Mouse (Mus musculus): ENCODE measurements around the gene Casp8ap2. TPM values are rescaled to one million over a fixed set of nuclear protein-coding genes. Genes with fewer than 3 reads are reported as not detected.
A peak's percentile ranks its signal among the peaks of the same experiment; 100 is the strongest.

Casp8ap2 gene
- polyA plus RNA-seq, 1 experiment from 2014 or later = 54.0 TPM

DNA sequence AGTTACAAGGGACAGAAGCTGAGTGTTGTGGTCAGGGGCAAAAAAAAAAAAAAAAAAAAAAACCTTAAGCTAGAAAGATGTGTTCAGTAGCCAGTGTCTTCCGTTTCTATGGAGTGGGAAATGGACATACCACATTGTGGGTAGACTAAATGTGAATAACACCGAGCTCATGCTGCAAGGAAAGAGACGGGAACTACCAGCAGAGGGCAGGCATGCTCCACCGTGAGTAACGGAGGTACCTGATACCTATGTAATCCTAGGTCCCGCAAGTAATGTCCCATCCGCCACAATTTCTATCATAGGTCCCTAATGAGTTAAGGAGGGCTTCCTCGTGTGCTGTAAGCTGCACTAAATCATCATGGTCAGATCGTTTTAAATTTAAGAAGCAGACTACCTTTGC, 28.7 kb upstream of the Casp8ap2 start:
- Histone ChIP-seq H3K4me3 (replicated peaks) (no peak overlapping the region), H3K9ac (no peak overlapping the region), H3K4me2 (replicated peaks) (no peak overlapping the region), H3K27me3 (no peaks in the 10 kb centered on the region), H3K36me3 (no peaks in the 10 kb centered on the region), H3K9me3 (replicated peaks) (no peaks in the 10 kb centered on the region), H3K4me1 (no peaks in the 10 kb centered on the region), H3K27ac (replicated peaks) (no peak overlapping the region)
- WGBS = 8% methylated on average over 9 of the region's 9 CpGs
- no peak for ATAC-seq (ENCODE audit: insufficient number of reproducible peaks, low FRiP score, low TSS enrichment, low read depth)

DNA sequence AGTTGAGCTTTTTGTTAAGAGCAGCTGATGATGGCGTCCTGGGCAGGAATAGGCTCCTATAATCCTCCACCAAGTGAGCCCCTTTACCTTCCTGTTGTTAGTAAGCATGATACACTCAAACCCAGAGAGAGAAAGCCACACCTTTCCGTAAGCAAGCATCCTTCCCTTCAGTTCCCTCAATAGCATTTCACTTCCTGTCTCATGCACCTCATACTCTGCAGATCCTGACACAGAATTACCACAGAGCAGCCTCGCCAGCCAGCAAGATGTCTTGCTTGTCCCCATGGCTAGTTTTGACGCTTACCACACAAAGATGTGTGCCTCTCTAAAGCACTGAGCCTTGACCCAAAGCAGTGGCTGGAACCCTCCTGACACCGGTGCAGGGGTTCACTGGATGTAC, 27.7 kb upstream of the Casp8ap2 start:
- Histone ChIP-seq H3K4me1 (no peaks in the 10 kb centered on the region), H3K4me3 (replicated peaks) (no peak overlapping the region), H3K27me3 (no peaks in the 10 kb centered on the region), H3K9me3 (replicated peaks) (no peaks in the 10 kb centered on the region), H3K36me3 (no peaks in the 10 kb centered on the region), H3K4me2 (replicated peaks) (no peak overlapping the region), H3K9ac (no peak overlapping the region), H3K27ac (replicated peaks) (no peak overlapping the region)
- 83% methylated on average over 5 of the region's 5 CpGs for WGBS
- ATAC-seq (ENCODE audit: insufficient number of reproducible peaks, low FRiP score, low TSS enrichment, low read depth) = no peak

DNA sequence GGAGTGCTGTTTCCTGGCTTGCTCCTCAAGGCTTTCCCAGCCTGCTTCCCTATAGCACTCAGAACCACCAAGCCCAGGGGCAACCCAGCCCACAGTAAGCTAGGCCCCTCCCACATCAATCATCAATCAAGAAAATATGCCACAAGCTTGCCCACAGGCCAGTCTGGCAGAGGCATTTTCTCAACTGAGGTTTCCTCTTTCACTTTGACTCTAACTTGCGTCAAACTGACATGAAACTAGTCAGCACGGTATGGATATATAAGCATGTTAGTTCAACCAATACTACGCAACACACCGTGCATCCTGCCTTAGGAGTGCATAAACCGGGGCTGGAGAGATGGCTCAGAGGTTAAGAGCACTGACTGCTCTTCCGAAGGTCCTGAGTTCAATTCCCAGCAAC, 27.0 kb upstream of the Casp8ap2 start:
- Histone ChIP-seq H3K36me3 (no peaks in the 10 kb centered on the region), H3K4me2 (replicated peaks) (no peak overlapping the region), H3K27ac (replicated peaks) (no peak overlapping the region), H3K27me3 (no peaks in the 10 kb centered on the region), H3K9me3 (replicated peaks) (no peaks in the 10 kb centered on the region), H3K4me1 (no peaks in the 10 kb centered on the region), H3K9ac (no peak overlapping the region), H3K4me3 (replicated peaks) (no peak overlapping the region)
- WGBS = 69% methylated on average over 6 of the region's 6 CpGs
- ATAC-seq (ENCODE audit: insufficient number of reproducible peaks, low FRiP score, low TSS enrichment, low read depth) = no peak

DNA sequence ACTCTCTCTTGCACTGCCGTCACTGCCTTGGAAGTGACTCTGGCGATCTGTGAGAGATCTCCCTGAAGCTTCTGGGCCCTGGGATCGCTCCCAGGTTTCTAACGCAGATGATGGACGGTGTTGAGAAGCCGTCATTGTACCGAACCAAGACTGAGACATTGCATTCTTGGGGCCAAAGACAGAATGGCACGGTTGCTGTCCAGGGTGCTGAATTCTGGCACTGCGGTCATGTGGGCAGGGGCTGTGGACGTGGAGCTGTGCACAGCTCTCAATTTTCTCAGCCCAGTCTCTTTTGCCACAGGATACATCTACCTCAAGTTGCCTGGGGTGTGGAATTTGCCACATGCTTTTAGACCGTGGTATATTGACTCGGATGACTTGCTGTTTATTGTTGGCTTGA, 14.1 kb upstream of the Casp8ap2 start:
- Histone ChIP-seq H3K4me2 (replicated peaks) (no peak overlapping the region), H3K9ac (no peak overlapping the region), H3K4me3 (replicated peaks) (no peak overlapping the region), H3K27me3 (no peaks in the 10 kb centered on the region), H3K27ac (replicated peaks) (no peak overlapping the region), H3K36me3 (no peaks in the 10 kb centered on the region), H3K4me1 (no peaks in the 10 kb centered on the region), H3K9me3 (replicated peaks) (no peaks in the 10 kb centered on the region)
- no peak for ATAC-seq (ENCODE audit: insufficient number of reproducible peaks, low FRiP score, low TSS enrichment, low read depth)
- WGBS = 21% methylated on average over 12 of the region's 12 CpGs

DNA sequence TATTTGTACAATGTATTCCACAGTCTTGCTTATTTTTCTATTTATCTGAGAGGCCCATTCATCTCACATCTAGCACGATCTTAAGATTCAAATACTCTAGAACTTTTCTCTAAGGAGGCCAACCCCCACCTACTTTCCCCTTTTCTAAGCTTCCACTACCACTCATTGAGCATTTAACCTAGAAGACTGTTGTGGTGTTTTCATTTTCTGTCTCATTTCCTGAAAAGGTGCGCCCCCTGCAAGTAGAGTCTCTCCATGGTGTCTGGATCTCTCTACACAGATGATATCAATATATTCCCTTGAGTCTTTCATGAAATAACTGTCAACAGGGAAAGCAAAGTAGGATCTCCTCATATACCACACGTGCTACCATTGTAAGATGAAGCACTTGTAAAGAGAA, 12.6 kb upstream of the Casp8ap2 start, which contains the start of gene Gja10:
Gja10 (minus strand) TSS at position 101 of the 400 bp plus-strand sequence.
- no peak within 1 kb of the TSS for H3K4me3 ChIP-seq (replicated peaks)
- no peak for ATAC-seq (ENCODE audit: insufficient number of reproducible peaks, low FRiP score, low TSS enrichment, low read depth)
- WGBS = 63% methylated on average over 3 of the region's 3 CpGs
- no peak within 1 kb of the TSS for H3K4me2 ChIP-seq (replicated peaks)
- H3K27me3 ChIP-seq = no peaks in the 10 kb centered on the region
- H3K4me1 ChIP-seq = no peaks in the 10 kb centered on the region
- H3K9me3 ChIP-seq (replicated peaks) = no peaks in the 10 kb centered on the region
- no peaks in the 10 kb centered on the region for H3K36me3 ChIP-seq
- no peak within 1 kb of the TSS for H3K9ac ChIP-seq
- H3K27ac ChIP-seq (replicated peaks) = no peak within 1 kb of the TSS

DNA sequence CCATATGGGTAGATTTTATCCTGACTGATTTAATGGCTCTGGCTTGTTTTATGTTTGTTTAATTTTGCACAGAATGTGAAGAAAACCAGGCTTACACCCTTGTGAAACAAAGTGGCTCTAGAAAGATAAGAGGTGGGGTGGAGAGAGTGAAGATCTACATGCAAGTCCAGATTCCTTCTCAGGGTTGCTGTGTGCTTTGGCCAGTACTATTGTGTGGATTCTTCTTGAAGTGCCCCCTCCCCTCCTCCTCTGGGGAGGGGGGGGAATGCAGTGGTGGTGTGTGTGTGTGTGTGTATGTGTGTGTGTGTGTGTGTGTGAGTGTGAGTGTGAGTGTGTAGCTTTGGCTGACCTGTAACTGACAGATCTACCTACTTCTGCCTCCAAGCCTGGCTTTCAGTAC, 6.4 kb downstream of the Casp8ap2 start:
- no peak overlapping the region for H3K4me2 ChIP-seq (replicated peaks)
- no peak overlapping the region for H3K9ac ChIP-seq
- no peak overlapping the region for H3K4me3 ChIP-seq (replicated peaks)
- no peaks in the 10 kb centered on the region for H3K9me3 ChIP-seq (replicated peaks)
- H3K4me1 ChIP-seq = no peaks in the 10 kb centered on the region
- H3K27me3 ChIP-seq = no peaks in the 10 kb centered on the region
- H3K36me3 ChIP-seq = peaks cover 17% of the 10 kb centered on the region
- ATAC-seq (ENCODE audit: insufficient number of reproducible peaks, low FRiP score, low TSS enrichment, low read depth) = no peak
- no peak overlapping the region for H3K27ac ChIP-seq (replicated peaks)

DNA sequence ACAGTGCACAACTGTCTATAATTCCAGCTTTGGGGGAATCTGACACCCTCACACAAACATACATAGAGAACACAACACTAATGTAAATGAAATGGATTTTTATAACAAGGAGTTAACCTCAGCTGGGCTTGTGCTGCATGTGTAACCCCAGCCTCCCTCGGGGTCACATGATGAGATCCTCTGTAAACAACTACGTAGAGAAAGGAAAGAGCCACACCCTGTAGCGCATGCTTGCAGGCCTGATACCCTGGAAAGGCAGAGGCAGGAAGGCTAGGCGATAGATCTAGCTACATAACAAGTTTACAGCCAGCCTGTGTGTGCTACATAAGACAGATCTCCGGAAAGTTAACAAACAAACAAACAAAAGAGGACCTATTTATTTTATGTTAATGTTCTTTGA, 36.4 kb downstream of the Casp8ap2 start:
- no peak overlapping the region for H3K27ac ChIP-seq (replicated peaks)
- H3K4me3 ChIP-seq (replicated peaks) = no peak overlapping the region
- H3K36me3 ChIP-seq = peaks cover 34% of the 10 kb centered on the region; the same call in 1 of the 2 replicates
- WGBS = 71% methylated on average over 5 of the region's 5 CpGs
- no peaks in the 10 kb centered on the region for H3K27me3 ChIP-seq
- no peak overlapping the region for H3K4me2 ChIP-seq (replicated peaks)
- H3K9ac ChIP-seq = no peak overlapping the region
- ATAC-seq (ENCODE audit: insufficient number of reproducible peaks, low FRiP score, low TSS enrichment, low read depth) = no peak
- H3K9me3 ChIP-seq (replicated peaks) = no peaks in the 10 kb centered on the region
- peaks cover 4% of the 10 kb centered on the region; the same call in 1 of the 2 replicates for H3K4me1 ChIP-seq

DNA sequence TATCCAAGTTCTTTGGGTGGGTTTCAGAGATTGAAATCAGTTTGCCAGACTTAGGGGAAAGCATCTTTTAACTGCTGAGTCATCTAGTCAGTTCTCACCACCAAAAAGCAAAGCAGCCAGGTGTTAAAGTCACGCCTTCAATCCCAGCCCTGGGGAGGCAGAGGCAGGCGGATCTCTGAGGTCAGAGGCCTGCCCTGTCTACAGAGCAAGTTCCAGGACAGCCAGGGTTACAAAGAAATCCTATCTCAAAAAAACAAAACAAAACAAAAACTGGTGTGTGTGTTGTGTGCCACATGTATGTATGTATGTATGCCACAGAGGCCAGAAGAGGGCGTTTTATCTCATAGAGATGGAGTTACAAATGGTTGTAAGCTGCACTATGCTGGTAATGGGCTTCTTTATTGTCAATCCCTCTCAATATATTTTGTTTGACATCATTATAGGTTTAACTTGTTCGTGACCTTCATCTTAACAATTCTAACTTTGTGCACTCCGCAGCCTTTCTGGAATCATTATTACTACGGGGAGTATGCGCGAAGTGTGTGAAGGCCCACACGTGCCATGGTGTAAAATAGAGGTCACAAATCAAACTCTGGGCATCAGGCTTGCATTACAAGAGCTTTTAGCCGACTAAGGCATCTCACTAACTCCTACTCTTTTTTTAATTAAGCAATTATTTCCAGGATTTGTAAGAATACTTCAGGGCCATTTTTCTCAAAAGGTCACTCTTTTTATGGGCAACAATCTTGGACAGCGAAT, 41.1 kb downstream of the Casp8ap2 start:
- ATAC-seq (ENCODE audit: insufficient number of reproducible peaks, low FRiP score, low TSS enrichment, low read depth) = no peak
- H3K36me3 ChIP-seq = 0 out of 2 replicates have a peak, but pooled peaks cover 11% of the 10 kb centered on the region
- H3K4me2 ChIP-seq (replicated peaks) = peak overlapping the region; percentile 52
- 50% methylated on average over 11 of the region's 11 CpGs for WGBS
- peak overlapping the region; percentile 82; the same call in 1 of the 2 replicates for H3K27ac ChIP-seq (replicated peaks)
- H3K9ac ChIP-seq = no peak overlapping the region; the same call in 1 of the 2 replicates
- H3K4me1 ChIP-seq = peaks cover 12% of the 10 kb centered on the region
- H3K4me3 ChIP-seq (replicated peaks) = peak overlapping the region; percentile 94
- no peaks in the 10 kb centered on the region for H3K9me3 ChIP-seq (replicated peaks)
- H3K27me3 ChIP-seq = no peaks in the 10 kb centered on the region

DNA sequence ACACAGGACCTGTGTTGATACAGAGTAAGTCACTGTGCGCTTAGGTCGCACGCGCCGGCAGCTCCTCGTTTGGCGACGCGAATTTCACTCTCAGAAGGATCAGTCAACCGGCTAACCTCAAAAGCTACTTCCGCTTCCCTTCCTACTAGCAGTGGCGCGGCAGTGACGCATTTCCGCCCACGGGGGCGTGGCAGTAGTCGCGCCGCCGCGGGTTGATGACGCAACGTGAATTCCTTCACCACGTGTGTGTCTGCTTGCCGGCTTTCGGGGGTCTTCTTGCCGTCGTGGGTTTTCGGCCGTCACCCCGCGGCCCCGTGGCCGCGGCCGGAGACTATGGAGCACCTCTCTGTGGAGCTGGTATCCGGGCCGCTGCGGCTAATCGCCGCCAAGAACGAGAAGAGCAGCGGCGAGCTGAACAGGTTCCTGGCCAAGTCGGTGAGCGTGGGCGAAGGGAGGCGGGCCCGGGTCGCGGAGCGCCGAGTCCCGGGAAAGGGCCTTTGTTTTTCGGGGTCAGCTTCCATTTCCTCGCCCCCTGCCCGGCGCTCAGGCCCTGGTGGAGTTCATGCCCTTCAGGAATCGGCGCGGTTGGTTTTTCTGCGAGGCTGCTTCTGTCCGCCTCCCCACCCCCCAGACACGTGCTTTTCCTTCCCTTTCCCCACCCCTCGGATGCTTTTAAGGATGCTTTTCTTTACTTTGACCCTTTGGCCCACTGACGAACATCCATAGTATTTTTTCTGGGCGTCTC, 41.8 kb downstream of the Casp8ap2 start, which contains the start of gene Mdn1:
Mdn1 (plus strand) TSS at position 202 of the 745 bp plus-strand sequence.
- Histone ChIP-seq H3K4me3 (replicated peaks) (peak within 1 kb of the TSS; percentile 94), H3K4me2 (replicated peaks) (peak within 1 kb of the TSS; percentile 56), H3K4me1 (peaks cover 12% of the 10 kb centered on the region), H3K36me3 (0 out of 2 replicates have a peak, but pooled peaks cover 11% of the 10 kb centered on the region), H3K27me3 (no peaks in the 10 kb centered on the region), H3K27ac (replicated peaks) (peak within 1 kb of the TSS; percentile 82), H3K9me3 (replicated peaks) (no peaks in the 10 kb centered on the region), H3K9ac (peak within 1 kb of the TSS; percentile 63)
- ATAC-seq (ENCODE audit: insufficient number of reproducible peaks, low FRiP score, low TSS enrichment, low read depth) = peak; percentile 90
- under 1% methylated on average over 68 of the region's 68 CpGs for WGBS

DNA sequence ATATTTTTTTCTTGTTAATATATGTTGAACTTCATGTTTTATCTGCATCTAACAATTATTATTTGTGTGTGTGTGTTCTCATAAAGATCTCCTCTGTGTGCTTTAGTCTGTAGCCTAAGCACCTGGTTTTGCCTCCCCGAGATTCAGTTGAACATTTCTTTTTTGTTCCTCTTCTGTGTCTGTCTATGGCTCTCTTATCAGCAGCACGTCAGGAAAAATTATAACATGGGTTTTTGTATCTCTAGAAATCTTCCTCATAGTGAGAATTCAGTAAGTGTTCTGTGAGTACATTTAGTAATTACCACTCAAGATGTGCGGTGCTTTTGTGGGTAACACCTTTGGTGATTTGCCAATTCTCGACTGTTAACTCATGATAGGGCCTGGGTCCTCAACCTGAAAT, 50.6 kb downstream of the Casp8ap2 start:
- Histone ChIP-seq H3K4me3 (replicated peaks) (no peak overlapping the region), H3K9ac (no peak overlapping the region), H3K27ac (replicated peaks) (no peak overlapping the region), H3K27me3 (no peaks in the 10 kb centered on the region), H3K4me2 (replicated peaks) (no peak overlapping the region), H3K36me3 (peaks cover 57% of the 10 kb centered on the region), H3K4me1 (no peaks in the 10 kb centered on the region), H3K9me3 (replicated peaks) (no peaks in the 10 kb centered on the region)
- no peak for ATAC-seq (ENCODE audit: insufficient number of reproducible peaks, low FRiP score, low TSS enrichment, low read depth)
- 90% methylated on average over 4 of the region's 4 CpGs for WGBS

DNA sequence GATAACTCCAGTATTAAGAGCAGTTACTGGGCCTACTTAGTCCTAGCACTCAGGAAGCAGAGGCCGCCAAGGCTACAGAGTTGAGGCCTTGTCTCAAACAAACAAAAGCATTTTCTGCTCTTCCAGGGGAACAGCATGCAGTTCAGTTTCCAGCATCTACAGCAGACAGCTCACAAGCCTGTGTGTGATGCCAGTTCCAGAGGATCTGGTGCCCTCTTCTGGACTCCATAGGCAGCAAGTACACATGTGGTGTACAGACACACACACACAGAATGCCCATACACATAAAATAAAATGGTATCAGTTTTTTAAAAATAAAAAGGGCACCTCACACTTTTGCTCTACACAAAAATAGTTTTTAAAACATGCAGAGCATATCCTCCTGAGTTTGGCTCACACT, 53.0 kb downstream of the Casp8ap2 start:
- Histone ChIP-seq H3K4me3 (replicated peaks) (no peak overlapping the region), H3K27me3 (no peaks in the 10 kb centered on the region), H3K36me3 (peaks cover 66% of the 10 kb centered on the region), H3K4me1 (no peaks in the 10 kb centered on the region), H3K9ac (no peak overlapping the region), H3K9me3 (replicated peaks) (no peaks in the 10 kb centered on the region), H3K27ac (replicated peaks) (no peak overlapping the region), H3K4me2 (replicated peaks) (no peak overlapping the region)
- no peak for ATAC-seq (ENCODE audit: insufficient number of reproducible peaks, low FRiP score, low TSS enrichment, low read depth)
- 83% methylated on average over 1 of the region's 1 CpGs for whole genome bisulfite sequencing
